Mouse (Mus musculus) v-Abl transformed pro-B cells (cell line): ENCODE data around the gene Anxa9.
"Not testable (repeated sequence)": the region's sequence is repeated elsewhere in the genome, so short reads cannot be mapped to it uniquely, and the experiment has no call there.

Experiments
- in situ Hi-C, 2 experiments: fragments of 400-800 bp; cut with MboI; formaldehyde crosslinking; loops; one replicate each; pipeline ENCODE4 v1.15.1; 2025; ENCODE audit not compliant: unreplicated experiment in 2 of 2

The Anxa9 gene

DNA sequence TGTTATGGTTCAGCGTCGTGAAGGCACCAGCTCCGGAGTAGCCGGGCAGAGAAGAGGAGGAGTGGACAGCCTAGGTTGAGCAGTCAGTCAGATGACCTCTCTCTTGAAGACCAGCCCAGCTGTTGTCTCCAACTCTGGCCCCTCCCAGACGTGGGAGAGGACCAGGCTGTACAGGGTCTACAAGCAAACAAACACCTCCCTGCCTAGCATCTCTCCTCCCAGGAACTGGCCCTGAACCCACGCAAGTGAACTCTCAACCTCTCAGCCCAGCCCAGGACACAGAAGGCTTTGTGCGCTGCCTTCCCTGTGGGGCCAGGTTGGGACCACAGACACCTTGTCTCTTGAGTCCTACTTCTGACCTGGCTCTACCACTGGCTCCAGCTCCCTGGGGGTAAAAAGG lies at the start of gene Anxa9:
TSS of gene Anxa9 (minus strand) at position 77 of the 400 bp plus-strand sequence.
- in situ Hi-C loops, result no loop called here

DNA sequence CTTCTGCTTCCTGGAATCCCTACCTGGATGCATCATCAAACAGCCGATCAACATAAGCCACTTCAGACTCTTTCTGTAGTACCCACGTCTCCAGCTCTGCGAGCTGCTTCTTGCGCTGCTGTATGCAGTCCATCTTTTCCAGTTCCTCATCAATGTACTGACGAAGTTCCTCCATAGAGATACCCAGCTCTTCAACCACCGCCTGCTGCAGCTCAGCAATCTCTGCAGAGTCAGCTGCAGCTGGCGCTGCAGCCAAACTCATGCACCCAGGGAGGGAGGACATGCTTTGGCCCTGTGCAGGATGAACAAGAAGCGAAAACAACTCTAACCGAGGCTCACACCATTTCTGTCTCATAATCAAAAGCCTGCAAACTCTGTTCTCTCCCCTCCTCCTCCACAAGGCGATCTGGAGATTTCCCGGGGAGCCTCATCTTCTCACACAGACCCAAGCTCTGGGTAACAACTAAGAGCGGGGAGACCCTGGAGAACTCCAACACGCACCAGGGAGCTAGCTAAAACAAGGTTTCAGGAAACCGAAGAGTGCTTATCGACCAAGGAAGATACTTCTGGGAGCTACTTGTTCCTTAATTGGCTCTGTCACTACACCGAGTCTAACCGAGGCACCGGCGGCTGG lies 49.1 kb upstream of the Anxa9 start:
- in situ Hi-C loops, result not testable (repeated sequence)

DNA sequence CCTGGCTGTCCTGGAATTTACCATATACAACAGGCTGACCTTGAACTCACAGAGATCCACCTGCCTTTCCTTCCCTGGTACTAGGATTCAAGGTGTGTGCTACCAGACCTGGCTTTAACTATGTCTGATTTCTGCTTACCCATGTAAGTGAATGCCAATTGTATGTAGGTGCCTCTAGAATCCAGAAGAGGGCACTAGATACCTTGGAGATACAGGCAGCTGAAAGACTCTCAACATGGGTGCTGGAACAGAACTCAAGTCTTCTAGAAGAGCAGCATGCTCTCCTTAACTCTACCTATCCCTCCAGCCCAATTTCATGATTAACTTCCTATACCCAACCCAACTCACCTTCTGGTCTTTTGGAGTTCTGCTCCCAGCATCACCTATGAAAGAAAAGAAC lies 42.5 kb upstream of the Anxa9 start:
- in situ Hi-C loops, result loop anchor here in 1 of 2 experiments (25.0 kb wide), 1 partner anchor 263 kb away; the partner anchor contains the start of gene Ensa

DNA sequence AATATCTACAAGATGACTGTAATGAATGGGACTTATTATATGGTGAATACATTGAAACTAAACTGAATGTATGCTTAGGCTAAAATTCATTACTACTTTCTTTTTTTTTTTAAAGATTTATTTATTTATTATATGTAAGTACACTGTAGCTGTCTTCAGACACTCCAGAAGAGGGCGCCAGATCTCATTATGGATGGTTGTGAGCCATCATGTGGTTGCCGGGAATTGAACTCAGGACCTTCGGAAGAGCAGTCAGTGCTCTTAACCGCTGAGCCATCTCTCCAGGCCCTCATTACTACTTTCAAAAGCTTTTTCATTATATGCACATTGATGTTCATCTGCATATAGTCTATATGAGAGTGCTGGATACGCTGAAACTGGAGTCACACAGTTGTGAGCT lies 41.4 kb upstream of the Anxa9 start:
- in situ Hi-C loops, result loop anchor here in 1 of 2 experiments (25.0 kb wide), 1 partner anchor 264 kb away; the partner anchor contains the start of gene Ensa

DNA sequence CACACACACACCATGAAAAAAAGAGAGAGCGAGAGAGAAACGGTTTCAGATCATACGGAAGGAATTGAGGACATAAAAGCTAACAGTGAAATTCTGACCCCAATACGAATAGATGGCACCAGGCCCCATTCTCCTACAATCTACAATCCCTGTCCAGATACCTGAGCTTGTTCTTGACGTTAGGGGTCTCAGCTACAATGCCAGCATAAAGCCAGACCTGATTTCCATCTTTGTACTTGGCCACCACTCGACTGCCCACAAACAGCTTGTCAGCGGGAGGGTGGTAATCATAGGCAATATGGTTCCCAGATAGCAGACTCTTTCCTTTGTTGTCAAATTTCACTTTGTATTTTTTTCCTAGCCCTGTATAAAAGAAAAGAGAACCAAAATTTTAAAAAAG lies 39.5 kb upstream of the Anxa9 start:
- in situ Hi-C loops, result loop anchor here in 1 of 2 experiments (25.0 kb wide), 1 partner anchor 266 kb away; the partner anchor contains the start of gene Ensa

DNA sequence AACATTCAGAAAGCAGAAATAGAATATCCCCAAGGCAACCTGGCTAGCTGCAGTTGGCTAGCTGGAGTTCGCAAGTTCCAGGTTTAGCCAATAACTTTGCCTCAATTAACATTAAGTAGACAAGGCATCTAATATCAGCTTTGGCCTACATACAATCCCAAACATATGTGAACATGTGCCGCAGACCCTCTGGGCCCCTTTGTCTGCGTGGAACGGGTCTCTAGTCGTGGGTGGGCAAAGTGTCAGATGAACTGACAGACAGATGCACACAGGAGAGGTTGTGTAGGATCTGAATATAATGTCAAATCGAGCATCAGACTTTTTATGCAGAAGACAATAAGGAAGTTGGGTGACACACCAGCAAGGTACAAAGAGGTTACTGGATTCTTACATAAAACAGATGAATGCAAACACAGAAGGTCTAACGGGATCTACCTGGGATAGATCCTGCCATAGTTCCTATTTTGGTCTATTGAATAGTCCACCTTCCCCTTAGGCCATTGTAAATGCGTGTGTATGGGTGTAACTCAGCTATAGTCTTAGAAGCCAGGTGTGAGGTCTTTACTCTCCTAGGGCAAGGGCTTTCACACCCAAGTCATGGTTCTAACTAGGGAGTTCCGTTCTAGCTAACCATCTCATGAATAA lies 36.5 kb upstream of the Anxa9 start:
- in situ Hi-C loops, result loop anchor here in 1 of 2 experiments (25.0 kb wide), 1 partner anchor 269 kb away; the partner anchor contains the start of gene Ensa

DNA sequence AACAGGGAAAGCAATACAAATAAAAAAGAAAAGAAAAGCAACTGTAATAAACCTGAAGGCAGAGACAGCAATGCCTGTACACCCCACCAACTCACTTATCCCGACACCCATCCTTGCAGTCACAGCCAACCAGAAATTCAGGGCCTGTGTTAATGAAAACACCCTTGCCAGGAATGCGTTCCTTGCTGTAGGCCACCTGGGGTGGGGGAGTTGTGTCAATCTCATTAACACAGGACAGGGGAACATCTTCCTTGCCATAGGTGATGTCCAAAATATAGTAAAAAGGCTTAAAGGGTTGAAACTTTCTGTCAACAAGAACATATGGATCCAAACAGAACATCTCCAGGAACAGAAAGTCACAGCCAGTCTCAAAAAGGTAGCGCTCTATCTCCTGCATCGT lies 31.3 kb upstream of the Anxa9 start:
- in situ Hi-C loops, result loop anchor here in 1 of 2 experiments (25.0 kb wide), 1 partner anchor 274 kb away; the partner anchor contains the start of gene Ensa

DNA sequence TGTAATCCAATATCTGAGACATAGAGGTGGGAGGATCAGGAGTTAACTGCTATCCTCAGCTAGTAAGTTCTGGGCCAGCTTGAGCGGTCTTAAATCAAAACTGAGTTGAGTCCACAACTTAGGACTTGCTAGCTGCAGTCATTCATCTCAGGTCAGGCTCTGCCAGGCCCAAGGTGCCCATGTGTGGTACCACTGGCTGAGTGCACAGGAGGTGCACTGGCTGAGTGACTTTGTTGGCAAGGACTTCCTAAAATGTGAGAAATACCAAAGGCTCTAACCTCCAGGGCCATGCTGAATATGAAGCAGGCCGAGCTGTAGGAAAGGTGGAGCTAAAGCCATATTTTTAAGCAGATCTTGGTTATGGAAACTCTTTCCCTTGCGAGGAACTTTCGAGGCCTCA lies 30.4 kb upstream of the Anxa9 start:
- in situ Hi-C loops, result loop anchor here in 1 of 2 experiments (25.0 kb wide), 1 partner anchor 275 kb away; the partner anchor contains the start of gene Ensa

DNA sequence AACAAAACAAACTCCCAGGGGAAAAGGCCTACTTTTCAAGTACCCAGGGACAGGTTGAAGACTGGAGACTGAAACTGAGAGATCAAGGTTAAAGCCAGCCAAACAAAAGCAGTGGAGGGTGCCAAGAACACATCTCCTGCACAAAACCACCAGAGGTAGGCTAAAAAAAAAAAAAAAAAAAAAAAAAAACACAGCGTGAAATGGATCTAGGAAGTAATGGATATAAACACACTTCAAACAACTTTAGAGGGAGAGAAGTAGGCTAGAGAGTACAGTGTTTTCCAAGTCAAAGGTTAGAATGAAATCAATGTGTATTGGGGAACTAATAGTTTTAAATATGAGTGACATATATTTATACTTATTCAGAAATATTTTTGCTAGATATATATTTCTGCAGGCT lies 24.6 kb upstream of the Anxa9 start:
- in situ Hi-C loops, result loop anchor here in 1 of 2 experiments (25.0 kb wide), 1 partner anchor 281 kb away; the partner anchor contains the start of gene Ensa

DNA sequence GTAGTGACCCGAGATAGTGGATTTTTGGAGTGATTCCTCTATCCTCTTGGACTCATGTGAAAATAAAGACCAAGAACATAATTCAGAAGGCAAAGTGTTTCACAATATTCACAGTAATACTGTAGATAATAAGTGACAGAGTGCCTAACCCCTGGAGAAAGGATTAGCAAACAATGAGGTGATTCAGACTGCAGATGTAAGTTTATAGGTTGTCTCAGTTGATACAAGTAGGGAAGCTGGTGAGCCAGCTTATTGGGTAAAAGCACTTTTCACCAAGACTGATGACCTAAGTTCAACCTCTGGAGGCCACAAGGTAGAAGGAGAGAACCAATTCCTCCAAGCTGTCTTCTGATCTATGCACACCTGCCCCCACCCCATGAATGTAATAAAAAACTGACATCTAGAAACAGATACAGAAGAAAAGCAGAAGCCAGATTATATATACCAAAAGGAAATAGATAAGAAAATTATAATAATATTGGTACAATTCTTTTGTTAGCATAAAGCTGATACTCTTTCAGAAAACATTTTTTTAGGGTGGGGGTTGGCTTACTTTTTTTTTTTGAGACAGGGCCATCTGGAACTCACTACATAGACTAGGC lies 21.9 kb upstream of the Anxa9 start:
- in situ Hi-C loops, result loop anchor here in 1 of 2 experiments (25.0 kb wide), 1 partner anchor 283 kb away; the partner anchor contains the start of gene Ensa

DNA sequence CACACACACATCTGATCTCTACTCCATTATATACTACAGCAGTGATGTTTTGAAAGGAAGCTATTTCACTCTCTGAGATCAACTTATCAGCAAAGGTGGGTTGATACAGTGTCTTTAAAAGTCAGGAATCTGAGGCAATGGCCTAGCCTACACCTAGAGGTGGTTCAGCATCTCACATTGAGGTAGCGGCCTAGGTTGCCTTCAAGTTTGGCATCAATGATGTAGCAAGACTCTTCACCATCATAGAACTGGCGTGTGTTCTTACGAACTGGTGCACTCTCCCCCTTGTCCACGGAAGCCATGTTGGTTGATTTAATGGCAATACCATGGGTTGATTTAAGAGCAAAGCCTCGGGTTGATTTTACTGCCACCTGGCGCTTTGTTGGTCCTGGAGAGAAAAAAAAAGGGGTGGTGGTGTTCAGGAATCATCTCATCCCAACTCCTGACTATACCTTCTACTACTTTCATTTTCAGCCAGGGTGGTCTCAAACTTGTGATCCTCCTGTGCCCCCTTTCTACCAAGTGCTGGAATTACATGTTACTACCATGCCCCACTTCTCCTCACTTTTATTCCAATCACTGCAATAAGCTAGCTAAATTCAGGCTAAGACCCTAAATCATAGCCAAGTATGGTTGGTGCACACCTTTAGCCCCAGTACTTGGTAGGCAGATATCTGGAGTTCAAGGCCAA lies 17.6 kb upstream of the Anxa9 start:
- in situ Hi-C loops, result loop anchor here in 1 of 2 experiments (25.0 kb wide), 1 partner anchor 288 kb away; the partner anchor contains the start of gene Ensa

DNA sequence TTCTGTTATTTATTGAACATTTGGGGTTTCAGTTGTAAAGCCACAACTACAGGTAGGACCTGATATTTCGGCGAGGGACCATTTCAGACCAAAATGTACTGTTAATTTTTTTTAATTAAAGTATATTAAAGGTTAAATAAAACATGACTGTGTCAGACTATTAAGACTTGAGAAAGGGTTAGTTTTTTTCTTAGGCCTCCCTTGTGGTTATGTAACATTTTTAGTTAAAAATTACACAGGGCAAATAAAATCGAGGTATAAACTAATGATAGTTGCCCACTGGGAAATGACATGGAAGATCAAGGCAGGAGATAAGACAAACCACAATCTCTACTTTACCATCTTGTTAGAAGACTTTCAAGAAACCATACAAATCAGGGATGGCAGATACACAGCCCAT lies 16.5 kb upstream of the Anxa9 start:
- in situ Hi-C loops, result no loop called here

DNA sequence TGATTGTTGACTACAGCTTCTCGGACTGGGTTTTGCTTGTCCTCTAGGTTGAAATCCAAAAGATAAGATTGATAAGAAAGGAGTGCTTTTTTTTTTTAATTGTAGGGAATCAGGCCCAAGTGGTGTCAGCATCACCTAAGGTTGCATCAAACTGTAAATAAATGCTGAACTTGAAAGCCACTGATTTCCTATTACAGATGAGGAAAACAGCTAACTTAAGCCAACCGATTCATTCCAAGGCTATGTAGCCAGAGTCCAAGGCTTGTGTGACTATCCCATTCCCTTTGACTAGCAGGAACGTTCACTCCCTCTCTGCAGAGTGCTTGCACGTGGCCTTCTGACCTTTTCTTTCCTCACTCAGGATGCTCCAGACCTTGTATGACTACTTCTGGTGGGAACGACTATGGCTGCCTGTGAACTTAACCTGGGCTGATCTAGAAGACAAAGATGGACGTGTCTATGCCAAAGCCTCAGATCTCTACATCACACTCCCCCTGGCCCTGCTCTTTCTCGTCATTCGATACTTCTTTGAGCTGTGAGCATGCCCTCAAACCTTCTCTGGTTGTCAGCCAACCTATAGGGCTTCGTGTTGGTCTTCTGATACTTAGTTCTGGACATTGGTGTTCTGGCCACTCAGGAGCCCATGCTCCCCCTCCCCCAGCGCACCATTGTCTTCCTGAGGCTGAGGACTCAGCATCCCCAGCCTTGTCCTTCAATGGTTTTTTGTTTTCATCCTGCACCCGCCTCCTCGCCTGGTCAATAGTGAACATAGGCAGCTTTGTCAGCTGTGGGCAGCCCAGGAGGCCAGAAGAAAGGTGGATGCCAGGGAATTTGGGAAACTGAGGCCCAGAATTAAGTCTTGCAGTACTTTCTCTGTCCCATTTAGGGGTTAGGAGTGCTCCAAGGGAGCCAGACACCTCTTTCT lies 13.0 kb upstream of the Anxa9 start:
- in situ Hi-C loops, result no loop called here

DNA sequence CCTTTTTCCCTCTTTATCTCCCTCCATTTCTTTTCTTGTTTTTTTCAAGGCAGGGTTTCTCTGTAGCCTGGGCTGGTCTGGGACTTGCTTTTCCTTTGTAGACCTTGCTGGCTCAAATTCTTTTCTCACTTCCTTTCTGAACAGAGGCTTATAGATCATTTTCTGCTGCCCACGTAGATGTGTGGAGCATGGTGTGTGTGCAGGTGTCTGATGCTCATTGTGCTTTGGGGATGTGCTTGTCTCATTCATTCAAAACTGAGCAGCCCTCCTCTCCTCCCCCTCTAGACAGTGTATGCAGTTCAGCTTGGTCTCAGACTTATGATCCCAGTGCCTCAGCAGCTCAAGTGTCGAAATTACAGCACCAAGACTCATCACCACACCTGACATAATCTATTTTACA lies 12.1 kb upstream of the Anxa9 start:
- in situ Hi-C loops, result no loop called here

DNA sequence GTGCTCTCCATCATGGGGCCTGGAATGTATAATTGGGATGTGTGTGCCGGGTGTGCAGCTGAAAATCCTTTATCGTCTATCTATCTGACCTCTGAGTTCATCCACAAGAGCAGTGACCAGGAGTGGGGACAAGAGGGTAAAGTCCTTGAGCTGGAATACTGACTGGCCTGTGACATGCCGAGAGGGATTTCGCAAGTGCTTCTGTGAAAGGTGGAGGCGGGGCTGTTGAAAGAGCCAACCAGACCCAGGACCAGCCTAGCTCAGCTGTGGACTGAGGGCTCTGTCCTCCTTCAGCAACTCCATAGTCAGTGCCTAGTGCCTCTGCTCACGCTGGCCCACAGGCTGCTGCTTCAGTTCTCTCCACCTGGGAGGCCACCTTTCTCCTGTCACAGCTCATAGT lies 11.6 kb upstream of the Anxa9 start:
- in situ Hi-C loops, result no loop called here

DNA sequence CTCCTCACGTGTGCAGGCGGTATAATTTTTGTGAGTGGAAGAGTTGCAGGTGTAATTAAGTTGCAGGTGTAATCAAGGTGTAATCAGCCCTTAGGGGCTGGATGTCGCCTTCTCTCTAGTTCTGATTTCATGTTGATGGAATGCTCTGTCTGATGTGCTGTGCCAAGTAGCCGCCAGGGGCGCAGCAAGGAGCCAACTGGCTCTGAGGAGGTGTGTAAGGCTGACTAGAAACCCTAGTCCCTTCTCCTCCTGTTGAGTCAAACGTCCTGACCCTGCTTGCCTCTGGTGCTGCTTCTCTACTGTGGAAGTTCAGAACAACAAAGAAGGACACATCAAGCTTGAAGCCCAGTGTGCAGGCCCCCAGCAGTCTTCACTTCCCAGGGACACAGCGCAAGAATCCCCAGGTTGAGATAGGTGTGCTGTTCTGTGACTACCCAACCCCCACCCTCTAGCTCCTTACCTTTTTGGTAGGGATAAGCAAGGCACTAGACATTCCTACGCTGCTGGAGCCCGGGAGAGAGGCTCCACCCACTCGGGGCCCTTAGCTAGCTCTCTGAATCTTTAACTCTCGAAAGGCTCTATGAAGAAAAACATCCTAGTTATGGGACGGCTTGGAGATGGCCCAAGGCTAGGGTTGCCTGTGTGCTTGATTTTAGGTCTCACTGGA lies 10.6 kb upstream of the Anxa9 start:
- in situ Hi-C loops, result no loop called here

DNA sequence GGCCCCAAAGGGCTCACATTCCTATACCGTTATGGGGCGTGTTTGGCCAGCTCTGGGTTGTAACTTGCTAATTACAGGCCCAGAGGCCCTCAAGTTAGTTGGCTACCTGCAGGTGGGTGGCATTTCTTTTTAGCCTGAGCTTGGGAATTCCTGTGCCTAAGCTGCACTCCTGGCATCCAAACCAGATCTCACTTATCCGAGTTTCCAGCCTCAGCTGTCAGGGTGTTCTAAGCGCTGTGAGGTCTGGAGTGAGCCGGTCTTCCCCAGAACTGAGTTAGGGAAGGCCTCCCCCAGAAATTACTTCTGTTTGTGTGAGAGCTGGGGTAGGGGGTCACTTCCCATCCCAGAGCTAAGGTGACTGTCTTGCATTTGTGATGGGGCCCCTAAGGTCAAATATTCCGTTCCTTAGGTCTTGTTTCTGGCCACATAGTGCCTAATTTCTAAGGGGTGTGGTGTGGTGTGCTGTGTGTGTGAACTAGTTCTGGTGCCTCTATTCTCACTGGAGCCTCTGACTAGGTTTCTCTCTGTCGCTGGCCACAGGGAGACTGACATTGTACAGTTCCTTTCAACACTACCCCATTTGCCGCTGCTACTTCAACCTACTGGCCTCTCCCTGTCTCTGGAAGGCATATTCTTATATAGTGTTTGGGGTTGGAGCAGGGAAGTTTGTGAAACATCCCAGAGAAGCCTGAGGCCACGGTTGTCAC lies 9.0 kb upstream of the Anxa9 start:
- in situ Hi-C loops, result no loop called here

DNA sequence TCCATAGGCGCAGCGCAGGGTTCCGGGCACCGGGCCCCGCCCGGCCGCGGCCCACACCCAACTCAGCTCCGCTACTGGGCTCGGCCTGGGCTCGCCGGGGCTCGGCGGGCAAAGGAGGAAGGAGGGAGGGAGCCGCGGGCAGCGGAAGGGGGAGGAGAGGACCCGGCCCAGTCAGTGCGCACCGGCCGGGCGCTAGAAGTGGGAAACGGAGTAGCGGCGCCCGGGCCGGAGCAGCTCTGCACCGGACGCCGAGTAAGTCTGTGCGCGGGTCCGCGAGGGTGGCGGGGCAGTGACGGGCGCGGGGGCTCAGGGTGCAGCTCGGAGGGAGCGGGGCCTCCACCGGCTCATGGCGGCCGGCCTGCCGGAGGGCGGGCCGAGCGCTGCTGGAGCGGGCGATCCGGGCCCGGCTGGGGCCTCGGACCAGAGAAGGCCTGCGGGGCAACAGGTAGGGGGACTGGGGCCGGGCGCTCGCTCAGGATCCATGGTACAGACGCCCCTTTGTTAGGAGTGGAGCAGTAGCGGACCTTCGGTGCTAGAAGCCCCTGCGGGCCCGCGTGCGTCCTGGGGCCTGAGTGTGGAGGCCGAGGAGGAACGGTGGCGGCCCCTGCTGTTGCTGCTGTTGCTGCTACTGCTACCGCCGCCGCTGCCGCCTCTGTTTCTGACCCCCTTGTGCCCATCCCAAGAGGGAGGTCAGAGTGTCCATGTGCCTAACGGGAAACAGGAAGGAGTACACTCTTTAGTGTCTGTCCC lies 8.3 kb upstream of the Anxa9 start:
- in situ Hi-C loops, result no loop called here
